Mouse (Mus musculus) 3T3-L1 (cell line): ENCODE data around the gene 4933407L21Rik.

Experiments
- DNase-seq: peaks from one replicate; pipeline ENCODE4 v3.0.0-alpha.2; 2015; ENCODE audit warnings: low read depth, low spot score

Gene 4933407L21Rik

DNA sequence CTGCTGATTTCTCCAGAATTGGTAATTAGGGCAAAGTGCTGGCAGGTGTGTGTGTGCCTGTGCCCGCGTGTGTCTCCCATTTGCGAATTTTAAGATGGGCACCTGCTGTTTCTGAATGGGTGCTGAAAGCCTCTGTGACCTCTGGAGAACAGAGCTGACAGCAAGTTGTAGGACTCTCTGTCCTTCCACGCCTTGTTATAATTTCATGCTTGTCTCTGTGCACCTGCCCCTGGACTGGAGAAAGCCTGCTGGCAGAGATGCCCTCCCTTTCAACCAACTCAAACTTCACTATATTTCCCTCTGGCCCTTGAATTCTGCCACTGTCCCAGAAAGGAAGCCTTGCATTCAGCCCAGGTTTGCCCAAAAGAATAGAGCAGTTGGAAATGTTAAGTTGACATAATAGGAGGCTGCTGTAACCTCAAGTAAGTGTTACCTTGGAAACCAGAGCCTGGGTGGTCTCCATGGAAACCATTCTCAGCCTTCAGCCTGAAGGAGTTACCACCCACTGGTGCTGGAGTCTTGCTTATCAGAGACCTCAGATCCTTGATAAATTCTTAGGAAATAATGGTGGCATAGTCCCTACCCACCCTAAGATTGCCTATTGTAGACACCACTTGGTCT, 11.3 kb upstream of the 4933407L21Rik start:
- DNase-seq: no peak

DNA sequence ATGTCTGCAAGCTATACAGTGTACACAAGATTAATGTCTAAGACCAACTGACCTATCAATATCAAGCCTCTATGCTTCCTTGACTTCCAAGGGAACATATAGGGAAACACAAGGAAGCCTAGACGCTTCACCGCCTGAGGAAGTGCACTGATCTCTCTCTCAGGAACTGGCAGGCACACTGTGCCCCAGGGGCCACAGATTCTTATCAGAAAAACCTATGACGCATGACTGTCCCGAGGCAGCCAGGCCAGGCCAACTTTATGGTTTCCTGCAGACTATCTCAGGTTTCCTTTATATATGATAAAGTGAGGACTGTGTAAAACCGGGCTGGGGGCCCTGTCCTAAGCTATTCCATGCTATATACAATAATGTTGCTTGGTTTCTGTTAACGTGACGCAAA, 8.7 kb upstream of the 4933407L21Rik start:
- no peak for DNase-seq

- DNase-seq: no peak
Observed at GRCm38 (mm10) chr1:85921725-85922124, 6.6 kb upstream of the 4933407L21Rik start.

DNA sequence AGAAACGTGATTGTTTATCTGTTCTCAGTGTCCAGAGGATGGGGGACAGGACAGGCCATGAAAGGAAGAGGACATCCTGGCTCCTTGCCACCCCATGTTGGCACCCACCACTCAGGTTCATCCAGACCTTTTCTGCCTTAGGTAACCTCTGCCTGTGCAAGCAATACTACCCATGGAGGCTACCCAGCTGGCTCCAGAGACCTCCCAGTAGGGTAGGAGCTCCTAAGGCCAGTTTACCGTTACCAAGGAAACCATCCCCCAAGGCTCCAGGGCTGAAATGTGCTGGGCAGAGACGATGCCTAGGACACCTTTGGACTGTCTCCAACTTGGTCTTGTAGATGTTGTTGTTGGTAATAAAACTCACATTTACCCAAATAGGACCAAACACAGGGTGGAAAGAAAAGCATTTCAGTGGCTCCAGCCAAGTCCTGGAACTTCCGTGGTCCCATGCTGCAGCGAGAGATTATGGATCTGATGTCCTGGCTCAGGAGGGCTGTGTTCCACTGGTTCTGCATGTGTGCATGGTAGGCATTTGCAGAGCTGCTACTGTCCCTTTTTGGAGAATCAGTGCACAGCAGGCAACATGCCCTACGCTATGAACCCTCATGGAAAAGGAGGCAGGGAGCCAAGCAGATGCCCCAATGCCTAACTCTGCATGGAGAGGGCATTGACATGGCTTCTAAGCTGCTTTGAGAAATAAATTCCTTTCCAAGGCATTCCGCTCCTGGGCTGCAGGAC, 6.0 kb upstream of the 4933407L21Rik start:
- no peak for DNase-seq

DNA sequence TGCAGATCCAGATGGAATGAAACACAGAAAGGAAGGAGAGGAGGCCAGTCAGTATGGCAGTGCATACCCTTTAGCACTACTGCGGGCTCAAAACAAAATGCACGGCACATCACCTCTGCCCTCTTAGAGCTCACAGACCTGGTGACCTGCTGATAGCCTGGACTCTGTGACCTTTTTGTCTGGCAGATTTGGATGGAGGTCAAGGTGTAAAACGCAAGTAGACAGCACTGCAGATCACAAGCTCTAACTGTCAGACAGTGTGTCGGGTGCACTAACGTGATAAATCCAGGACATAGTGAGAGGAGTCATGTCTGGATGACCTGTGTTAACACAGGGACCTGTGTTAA, 5.4 kb upstream of the 4933407L21Rik start:
- no peak for DNase-seq

DNA sequence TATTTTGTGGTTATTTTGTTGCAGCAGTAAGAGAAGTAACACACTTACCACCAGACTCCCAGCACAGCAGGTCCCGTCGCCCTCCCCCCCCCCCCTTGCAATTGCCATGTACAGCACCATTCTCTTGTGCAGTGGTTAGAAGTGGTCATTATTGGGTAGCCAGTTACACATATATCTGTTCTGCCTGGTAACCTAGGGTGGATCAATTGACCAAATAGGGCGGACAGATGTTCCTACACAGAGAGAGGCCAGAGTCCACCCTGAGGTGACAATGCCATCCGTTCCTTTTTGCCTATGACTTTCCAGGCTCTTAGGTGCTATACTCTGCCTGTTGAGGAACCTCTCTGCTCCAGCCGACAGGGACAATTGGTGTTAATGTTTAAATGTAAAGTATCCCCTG, 3.1 kb upstream of the 4933407L21Rik start:
- no peak for DNase-seq

DNA sequence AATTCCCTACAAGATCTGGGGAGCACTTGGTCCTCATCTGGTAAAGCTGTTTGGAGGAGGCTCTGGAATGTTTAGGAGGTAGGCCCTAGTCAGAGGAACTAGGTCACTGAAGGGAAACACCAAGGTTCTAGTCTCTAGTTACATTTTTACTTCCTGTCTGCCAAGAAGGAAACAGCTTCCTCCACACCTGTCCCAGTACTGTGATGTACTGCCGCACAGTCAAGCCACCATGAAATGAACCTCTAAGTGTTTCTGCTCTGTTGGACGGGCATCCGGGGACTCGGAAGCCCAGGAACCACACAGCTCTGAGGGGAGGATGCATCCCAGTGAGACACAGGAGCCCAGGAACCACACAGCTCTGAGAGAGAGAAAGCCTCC, 394 bp downstream of the 4933407L21Rik start:
- DNase-seq: no peak

- DNase-seq: no peak
Observed at GRCm38 (mm10) chr1:85929406-85929805, 1.1 kb downstream of the 4933407L21Rik start.

GRCm38 (mm10) chr1:85931170-85931569, 2.9 kb downstream of the 4933407L21Rik start:
- DNase-seq: no peak

DNA sequence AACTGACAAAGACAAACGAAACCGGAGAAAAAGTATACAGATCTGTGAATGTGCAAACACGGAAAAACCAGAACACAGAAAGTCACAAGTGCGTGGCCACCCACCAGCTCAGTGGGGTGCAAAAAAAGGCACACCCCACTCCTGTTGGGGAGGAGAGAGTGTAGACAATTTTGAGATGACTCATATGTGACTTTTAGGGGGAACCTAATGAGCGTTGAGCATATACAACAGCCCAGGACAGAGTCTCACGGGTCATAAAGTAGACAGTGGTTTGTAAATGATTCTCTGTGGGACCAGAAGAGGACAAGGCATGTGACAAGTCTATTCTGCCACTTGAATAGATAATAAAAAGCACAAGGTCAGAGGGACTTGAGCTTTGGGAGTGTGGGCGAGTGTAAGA, 4.9 kb downstream of the 4933407L21Rik start:
- no peak for DNase-seq

DNA sequence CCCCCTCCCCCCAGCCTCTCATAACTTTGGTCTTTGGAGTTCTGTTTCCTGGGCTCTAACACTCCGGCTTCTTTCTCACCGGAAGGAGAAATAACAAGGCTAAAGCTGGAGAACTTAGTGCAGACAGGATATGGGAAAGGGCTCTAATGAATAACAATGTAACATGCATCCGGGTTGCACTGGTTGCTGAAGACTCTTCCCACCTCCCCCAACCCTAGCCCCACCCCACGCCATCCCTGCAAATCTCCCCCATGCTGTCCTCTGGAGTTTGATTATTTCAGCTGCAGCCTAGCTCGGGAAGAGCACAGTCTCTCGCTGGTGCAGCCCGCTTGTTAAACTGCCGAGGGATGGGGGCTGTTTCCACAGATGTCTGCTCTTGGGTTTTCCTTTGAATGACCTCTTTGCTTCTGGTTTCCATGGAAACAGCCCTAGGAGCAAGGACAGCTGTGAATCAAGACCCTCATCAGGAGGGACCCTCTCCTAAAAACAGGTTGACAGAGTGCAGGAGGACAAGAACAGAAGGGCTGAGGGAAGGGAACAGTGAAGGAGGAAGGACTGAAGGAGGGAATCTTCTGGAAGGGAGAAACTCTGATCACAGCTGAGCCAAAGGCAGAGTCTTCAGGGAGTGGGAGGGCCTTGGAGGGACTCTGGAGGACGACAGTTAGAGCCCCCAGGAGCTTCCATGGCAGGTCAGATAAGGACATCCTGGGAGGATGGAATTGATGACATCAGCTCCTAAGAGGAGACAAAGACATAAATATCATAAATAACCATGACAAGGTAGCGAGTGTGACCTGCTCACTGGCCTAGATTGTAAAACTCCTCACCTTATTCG, 5.6 kb downstream of the 4933407L21Rik start:
- DNase-seq: no peak

DNA sequence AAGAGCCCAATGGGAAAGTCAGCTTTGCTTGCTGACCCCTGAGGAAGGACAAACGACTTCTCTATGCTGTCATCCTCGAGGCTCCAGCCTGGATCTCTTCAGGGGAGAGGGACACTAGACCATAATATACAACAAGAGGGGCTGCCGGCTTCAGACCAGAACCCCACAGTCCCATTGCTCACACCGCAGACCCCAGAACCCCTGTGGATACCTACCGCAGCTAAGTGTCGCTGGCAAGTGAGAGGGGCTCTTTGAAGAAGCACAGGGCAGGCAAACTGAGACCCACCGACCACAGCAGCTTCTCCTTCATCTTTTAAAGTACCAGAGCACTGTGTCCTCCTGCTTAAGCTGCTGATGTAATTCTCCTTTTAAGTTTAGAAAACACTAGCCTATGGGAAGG, 6.3 kb downstream of the 4933407L21Rik start:
- DNase-seq: no peak

- DNase-seq: peak; percentile 79
Observed at GRCm38 (mm10) chr1:85935148-85935852, 7.0 kb downstream of the 4933407L21Rik start.

GRCm38 (mm10) chr1:85936265-85936664, 8.0 kb downstream of the 4933407L21Rik start:
- no peak for DNase-seq

GRCm38 (mm10) chr1:85937323-85937722, 9.0 kb downstream of the 4933407L21Rik start:
- DNase-seq: no peak

DNA sequence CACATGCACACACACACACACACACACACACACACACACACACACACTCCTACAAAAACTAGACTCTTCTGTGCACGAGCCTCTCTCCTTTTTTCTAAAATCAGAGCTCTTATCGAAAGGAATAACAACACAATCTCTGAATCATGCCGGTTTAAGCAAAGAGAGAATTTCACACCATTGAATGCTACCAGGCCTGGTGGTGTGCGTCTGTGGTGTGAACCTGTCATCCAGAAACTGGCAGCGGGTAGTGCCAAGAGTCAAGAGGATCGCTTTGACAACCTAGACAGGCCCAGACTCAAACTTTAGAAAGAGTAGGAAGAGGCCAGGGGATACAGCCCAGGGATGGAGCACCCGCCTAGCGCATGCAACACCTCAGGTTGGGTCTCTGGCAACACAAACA, 14.0 kb downstream of the 4933407L21Rik start:
- DNase-seq: no peak

- no peak for DNase-seq
Observed at GRCm38 (mm10) chr1:85949085-85949684, 20.9 kb downstream of the 4933407L21Rik start.

DNA sequence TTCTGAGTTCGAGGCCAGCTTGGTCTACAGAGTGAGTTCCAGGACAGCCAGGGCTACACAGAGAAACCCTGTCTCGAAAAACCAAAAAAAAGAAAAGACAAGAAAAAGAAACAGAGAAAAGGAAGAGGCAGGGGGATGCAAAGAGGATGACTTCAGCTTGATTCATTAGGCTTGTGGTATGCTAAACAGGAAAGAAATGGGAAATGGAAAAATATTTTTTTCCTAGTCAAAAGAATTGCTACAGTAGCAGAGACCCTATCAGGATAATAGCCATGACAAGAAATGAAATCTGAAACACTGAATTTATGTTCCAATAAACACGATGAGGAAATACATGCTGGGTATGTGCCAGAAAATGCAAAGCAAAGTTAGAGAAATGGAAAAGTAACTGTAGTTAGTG, 26.9 kb downstream of the 4933407L21Rik start:
- DNase-seq: no peak

- no peak for DNase-seq
Observed at GRCm38 (mm10) chr1:85957290-85957689, 29.0 kb downstream of the 4933407L21Rik start.

DNA sequence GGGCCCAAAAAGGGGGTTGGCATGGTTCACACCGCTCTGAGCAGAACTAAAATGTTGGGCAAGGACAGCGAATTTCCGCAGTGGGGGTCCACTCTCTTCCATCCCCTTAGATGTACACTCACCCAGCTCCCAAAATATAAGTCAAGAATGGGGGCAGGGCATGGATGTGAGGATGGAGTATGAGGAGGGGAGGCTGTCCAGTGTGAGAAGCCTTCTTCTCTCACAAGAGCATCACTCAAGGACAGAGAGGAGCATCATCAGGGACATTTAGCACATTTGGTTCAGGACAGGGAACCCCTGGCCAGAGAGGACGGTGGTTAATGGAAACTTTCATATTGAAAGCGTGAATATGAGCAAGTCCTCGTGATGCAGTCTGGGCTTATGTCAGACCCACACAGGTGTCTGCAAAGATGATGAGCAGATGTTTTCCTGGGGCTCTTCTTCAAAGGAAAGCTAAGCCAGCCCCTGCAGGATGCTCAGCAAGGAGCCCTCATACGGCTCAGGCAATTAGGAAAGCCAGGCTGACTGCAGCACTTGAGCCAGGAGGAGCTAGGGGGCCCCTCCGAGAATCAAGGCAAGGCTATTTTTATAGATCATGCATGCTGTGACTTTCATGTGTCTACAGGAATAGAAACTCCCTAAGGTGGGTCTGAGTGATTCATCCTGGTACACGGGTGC, 29.8 kb downstream of the 4933407L21Rik start:
- DNase-seq: no peak
